In genomic region chr17:6655087-6655511, GRCm38 (mm10) we compare ENCODE assay signal across 8 mouse cellular contexts. TPM values are rescaled to one million over a fixed set of nuclear protein-coding genes. Genes with fewer than 3 reads are reported as not detected.
DNase-seq lines count a peak whose midpoint lies in the region; ATAC-seq and TF ChIP-seq lines count a peak whose summit lies in the region.
"Not testable (repeated sequence)": the region's sequence is repeated elsewhere in the genome, so short reads cannot be mapped to it uniquely, and the experiment has no call there.

No protein-coding gene starts in this region.

- not testable (repeated sequence) for H3K27me3 ChIP-seq in hindbrain, embryonic 16.5 days (replicated peaks; ENCODE audit: control insufficient read depth, insufficient read depth, low read length)

- H3K4me1 ChIP-seq in hindbrain, embryonic 16.5 days (ENCODE audit: control insufficient read depth, insufficient read depth, low read depth, low read length), result not testable (repeated sequence)

- not testable (repeated sequence) for H3K9me3 ChIP-seq in hindbrain, embryonic 16.5 days (ENCODE audit: control insufficient read depth, low read length)

- H3K79me2 ChIP-seq in macrophage (ENCODE audit: inconsistent target), result not testable (repeated sequence)

- H3K36me3 ChIP-seq in hindbrain, embryonic 16.5 days (ENCODE audit: control insufficient read depth, insufficient read depth, low read length); macrophage (ENCODE audit: inconsistent target): not testable (repeated sequence)

- intact Hi-C loops in gastrocnemius, adult 2 months (cut with DNase I); left cerebral cortex, postnatal 10 days (cut with DNase I): not testable (repeated sequence)

- H3K4me2 ChIP-seq in hindbrain, embryonic 16.5 days (ENCODE audit: low read length), result peak overlapping the region; percentile 47

- peak overlapping the region; percentile 76 for H3K4me3 ChIP-seq in gastrocnemius, adult 2 months
- peak overlapping the region; percentile 46 for H3K4me3 ChIP-seq in hindbrain, embryonic 16.5 days (ENCODE audit: low read length)
- peak overlapping the region; percentile 38 for H3K4me3 ChIP-seq in macrophage (ENCODE audit: inconsistent target)

- WGBS in hindbrain, embryonic 16.5 days, result 1% methylated on average over 33 of the region's 36 CpGs
- WGBS in macrophage (ENCODE audit: missing documents), result 0% methylated on average over 24 of the region's 36 CpGs

- peak overlapping the region; percentile 70 for H3K9ac ChIP-seq in hindbrain, embryonic 16.5 days (ENCODE audit: low read depth, low read length)

- not testable (repeated sequence) for TF ChIP-seq CTCF in gastrocnemius, adult 2 months (IDR thresholded peaks at IDR 0.05)

- peak; percentile 18 for ATAC-seq in activated CD4-positive, CD25-positive, alpha-beta regulatory T cell, adult 4 months
- peak; percentile 91 for ATAC-seq in hindbrain, embryonic 16.5 days

- peak overlapping the region; percentile 61 for H3K27ac ChIP-seq in gastrocnemius, adult 2 months
- H3K27ac ChIP-seq in hindbrain, embryonic 16.5 days (ENCODE audit: low read depth, low read length), result peak overlapping the region; percentile 84
- peak overlapping the region; percentile 46 for H3K27ac ChIP-seq in macrophage

- peak; percentile 67 to 72 for DNase-seq in cerebellum, postnatal 36 days
- DNase-seq in gastrocnemius, adult 2 months, result peak; percentile 72
- peak; percentile 76 to 86 for DNase-seq in left cerebral cortex, postnatal 10 days (ENCODE audit: extremely low spot score in 1 of 2, low spot score in 2 of 2)
- DNase-seq in retina, postnatal 7 days (ENCODE audit: low read depth, low spot score), result peak; percentile 68
- peak; percentile 48 for DNase-seq in urinary bladder, postnatal 25 days (ENCODE audit: low spot score)

RNA-seq across cellular contexts. Expression of gene Dynlt1f, which starts 0.6 kb away (rescaled TPM):
- polyA plus RNA-seq in activated CD4-positive, CD25-positive, alpha-beta regulatory T cell, adult 4 months (2017; shearing (Covaris generic)), result 10 to 100 TPM; 72.5 to 96.4 TPM
- total RNA-seq in gastrocnemius, adult 2 months (2021), result 10 to 100 TPM; 54.7 to 57.4 TPM
- 217 and 229 TPM in 2 replicates for polyA plus RNA-seq in hindbrain, embryonic 16.5 days (2015; fragmentation: Nextera tagmentation; extraction: Ambion mirVana)
- 100 to 1,000 TPM; 199 to 208 TPM for total RNA-seq in left cerebral cortex, postnatal 10 days (2021)
- 10 to 100 TPM in 16 of 26 experiments, 1 to 10 TPM in 10; 2.0 to 24.1 (median 11.7) TPM for total RNA-seq in macrophage (2018; cell fraction: chromatin; rRNA removed)
- 100 to 1,000 TPM in 1 of 26 experiments, 10 to 100 TPM in 25; 45.5 to 109 (median 81.2) TPM for total RNA-seq in macrophage (2018; cell fraction: cytosol; rRNA removed)
- total RNA-seq in macrophage (2018; cell fraction: nucleus; rRNA removed), result 10 to 100 TPM in 19 of 26 experiments, 1 to 10 TPM in 7; 6.4 to 42.4 (median 20.0) TPM
- polyA plus RNA-seq in macrophage (2018), result 88.3 to 104 TPM (median 94.8 TPM) in 3 replicates

RNA-seq across cellular contexts. Expression of gene Sytl3, which starts 3.8 kb away (rescaled TPM):
- 1 to 10 TPM; 2.9 to 6.2 TPM for polyA plus RNA-seq in activated CD4-positive, CD25-positive, alpha-beta regulatory T cell, adult 4 months (2017; shearing (Covaris generic))
- under 1 TPM in 1 of 2 experiments, not detected in 1; 0.31 TPM for total RNA-seq in gastrocnemius, adult 2 months (2021)
- 1.2 and 1.5 TPM in 2 replicates for polyA plus RNA-seq in hindbrain, embryonic 16.5 days (2015; fragmentation: Nextera tagmentation; extraction: Ambion mirVana)
- under 1 TPM; 0.49 to 0.81 TPM for total RNA-seq in left cerebral cortex, postnatal 10 days (2021)
- 1 to 10 TPM in 14 of 26 experiments, under 1 TPM in 7, not detected in 5; 0.37 to 3.0 (median 1.6) TPM for total RNA-seq in macrophage (2018; cell fraction: chromatin; rRNA removed)
- under 1 TPM in 24 of 26 experiments, not detected in 2; 0.05 to 0.95 (median 0.34) TPM for total RNA-seq in macrophage (2018; cell fraction: cytosol; rRNA removed)
- 1 to 10 TPM in 13 of 26 experiments, under 1 TPM in 9, not detected in 4; 0.31 to 2.2 (median 1.3) TPM for total RNA-seq in macrophage (2018; cell fraction: nucleus; rRNA removed)
- 0.14 to 0.23 TPM in 2 of 3 replicates, not detected in the other for polyA plus RNA-seq in macrophage (2018)

RNA-seq across cellular contexts. Expression of gene Dynlt1c, which starts 53.6 kb away (rescaled TPM):
- 10 to 100 TPM; 21.6 to 42.6 TPM for polyA plus RNA-seq in activated CD4-positive, CD25-positive, alpha-beta regulatory T cell, adult 4 months (2017; shearing (Covaris generic))
- 1 to 10 TPM; 2.0 to 2.1 TPM for total RNA-seq in gastrocnemius, adult 2 months (2021)
- 43.5 and 53.9 TPM in 2 replicates for polyA plus RNA-seq in hindbrain, embryonic 16.5 days (2015; fragmentation: Nextera tagmentation; extraction: Ambion mirVana)
- 10 to 100 TPM; 23.8 to 25.0 TPM for total RNA-seq in left cerebral cortex, postnatal 10 days (2021)
- 100 to 1,000 TPM in 7 of 26 experiments, 10 to 100 TPM in 19; 11.4 to 155 (median 58.4) TPM for total RNA-seq in macrophage (2018; cell fraction: chromatin; rRNA removed)
- total RNA-seq in macrophage (2018; cell fraction: cytosol; rRNA removed), result 10 to 100 TPM in 3 of 26 experiments, 1 to 10 TPM in 23; 2.3 to 11.0 (median 3.1) TPM
- total RNA-seq in macrophage (2018; cell fraction: nucleus; rRNA removed), result 100 to 1,000 TPM in 1 of 26 experiments, 10 to 100 TPM in 23, 1 to 10 TPM in 2; 5.8 to 107 (median 36.4) TPM
- 6.1 to 16.6 TPM (median 13.6 TPM) in 3 replicates for polyA plus RNA-seq in macrophage (2018)

Comparison
In these comparisons a context has a peak if more than half of its experiments do, and no peak if none do; other contexts are left out.
1. Peak in every context shown above with its lines: DNase-seq, ATAC-seq, H3K4me3 ChIP-seq and H3K27ac ChIP-seq.